15 mouse cellular contexts compared by ENCODE assay signal in genomic region chr10:60893810-60894147, GRCm38 (mm10).
DNase-seq lines count a peak whose midpoint lies in the region; ATAC-seq and TF ChIP-seq lines count a peak whose summit lies in the region.
"Had no signal": no experiment of that assay in that cellular context is flagged by ENCODE, and none has a peak within 500 bp of the region (broad histone marks: within the 10 kb centered on the region; RNA-seq: fewer than 3 reads in every experiment).

No protein-coding gene starts in this region.

- ATAC-seq in forebrain, postnatal 0 days: peak; percentile 78
- ATAC-seq in midbrain, embryonic 14.5 days (ENCODE audit: low FRiP score, low TSS enrichment): peak; percentile 66; the same call in 1 of the 2 replicates
- ATAC-seq: inflammation-experienced regulatory T-cells, adult 6 months; Patski had no signal

- DNase-seq in R1 (ENCODE audit: low read depth, low spot score): peak; percentile 13
- DNase-seq in embryonic facial prominence, embryonic 10.5 days (ENCODE audit: low spot score): peak; percentile 33
- DNase-seq in forebrain, postnatal 0 days: no peak
- DNase-seq in midbrain, embryonic 14.5 days: peak; percentile 77
- DNase-seq in spleen, postnatal 4 days (ENCODE audit: low spot score in 2 of 2): no peak
- DNase-seq in thymus, adult 18-20 months: no peak
- DNase-seq in Muller cell, postnatal 12 days (ENCODE audit: inconsistent ontology term): no peak
- no peak for DNase-seq in lung, postnatal 25 days (ENCODE audit: low spot score)
- DNase-seq: cerebellum, postnatal 36 days; gastrocnemius, postnatal 36 days; kidney, postnatal 14 days had no signal

- no peak overlapping the region for H3K4me3 ChIP-seq in embryonic facial prominence, embryonic 10.5 days
- H3K4me3 ChIP-seq in forebrain, postnatal 0 days (ENCODE audit: low read depth, low read length): no peak overlapping the region
- H3K4me3 ChIP-seq in midbrain, embryonic 14.5 days (replicated peaks; ENCODE audit: low read depth, low read length): no peak overlapping the region
- H3K4me3 ChIP-seq: heart, embryonic 15.5 days; lung, embryonic 15.5 days had no signal

- no peak for TF ChIP-seq CTCF in forebrain, postnatal 0 days (IDR thresholded peaks at IDR 0.05; ENCODE audit: low read depth)

- H3K36me3 ChIP-seq in embryonic facial prominence, embryonic 10.5 days (replicated peaks): no peaks in the 10 kb centered on the region
- no peaks in the 10 kb centered on the region for H3K36me3 ChIP-seq in forebrain, postnatal 0 days (ENCODE audit: insufficient read depth)
- H3K36me3 ChIP-seq in midbrain, embryonic 14.5 days (ENCODE audit: control insufficient read depth, insufficient read depth, low read length): no peaks in the 10 kb centered on the region
- H3K36me3 ChIP-seq: heart, embryonic 15.5 days; lung, embryonic 15.5 days had no signal

- H3K4me1 ChIP-seq in embryonic facial prominence, embryonic 10.5 days: peaks cover 39% of the 10 kb centered on the region
- H3K4me1 ChIP-seq in forebrain, postnatal 0 days (ENCODE audit: insufficient read depth): peaks cover 8% of the 10 kb centered on the region
- H3K4me1 ChIP-seq in midbrain, embryonic 14.5 days (ENCODE audit: control insufficient read depth, insufficient read depth, low read length): peaks cover 15% of the 10 kb centered on the region

- H3K27ac ChIP-seq in embryonic facial prominence, embryonic 10.5 days (replicated peaks): 0 out of 2 replicates have a peak overlapping the region, but pooled peaks have one; percentile 40
- H3K27ac ChIP-seq in forebrain, postnatal 0 days (ENCODE audit: low read depth, low read length): no peak overlapping the region
- peak overlapping the region; percentile 66 for H3K27ac ChIP-seq in midbrain, embryonic 14.5 days (replicated peaks; ENCODE audit: low read depth, low read length)
- H3K27ac ChIP-seq: heart, embryonic 15.5 days; lung, embryonic 15.5 days had no signal

- no peaks in the 10 kb centered on the region for H3K9me3 ChIP-seq in embryonic facial prominence, embryonic 10.5 days
- no peaks in the 10 kb centered on the region for H3K9me3 ChIP-seq in forebrain, postnatal 0 days (ENCODE audit: low read length)
- no peaks in the 10 kb centered on the region for H3K9me3 ChIP-seq in midbrain, embryonic 14.5 days (ENCODE audit: control insufficient read depth, low read length)
- H3K9me3 ChIP-seq: heart, embryonic 15.5 days; lung, embryonic 15.5 days had no signal

- 37% methylated on average over 4 of the region's 4 CpGs for WGBS in embryonic facial prominence, embryonic 10.5 days
- WGBS in forebrain, postnatal 0 days: 23% methylated on average over 4 of the region's 4 CpGs
- 21% methylated on average over 4 of the region's 4 CpGs for WGBS in midbrain, embryonic 14.5 days

- H3K9ac ChIP-seq in forebrain, postnatal 0 days: no peak overlapping the region
- no peak overlapping the region for H3K9ac ChIP-seq in midbrain, embryonic 14.5 days (replicated peaks; ENCODE audit: low read length)
- H3K9ac ChIP-seq: heart, embryonic 15.5 days; lung, embryonic 15.5 days had no signal

- H3K27me3 ChIP-seq in embryonic facial prominence, embryonic 10.5 days (replicated peaks; ENCODE audit: low read depth, poor library complexity, severe bottlenecking): 0 out of 2 replicates have a peak, but pooled peaks cover 8% of the 10 kb centered on the region
- H3K27me3 ChIP-seq in forebrain, postnatal 0 days (ENCODE audit: insufficient read depth, low read length): no peaks in the 10 kb centered on the region
- H3K27me3 ChIP-seq in midbrain, embryonic 14.5 days (ENCODE audit: control insufficient read depth, insufficient read depth, low read length): no peaks in the 10 kb centered on the region
- H3K27me3 ChIP-seq: heart, embryonic 15.5 days; lung, embryonic 15.5 days had no signal

- H3K4me2 ChIP-seq in forebrain, postnatal 0 days (ENCODE audit: low read depth): peak overlapping the region; percentile 29
- peak overlapping the region; percentile 27 for H3K4me2 ChIP-seq in midbrain, embryonic 14.5 days (ENCODE audit: low read length)
- H3K4me2 ChIP-seq: heart, embryonic 15.5 days; lung, embryonic 15.5 days had no signal

Comparison
In these comparisons a context has a peak if more than half of its experiments do, and no peak if none do; other contexts are left out.
1. DNase-seq: peak in R1 (single experiment), embryonic facial prominence, embryonic 10.5 days (single experiment) and midbrain, embryonic 14.5 days (single experiment); none in forebrain, postnatal 0 days (single experiment), spleen, postnatal 4 days (0 of 2), thymus, adult 18-20 months (0 of 2), Muller cell, postnatal 12 days (single experiment) and lung, postnatal 25 days (single experiment).